Mouse (Mus musculus): ENCODE data around the gene Flot1. TPM values are rescaled to one million over a fixed set of nuclear protein-coding genes. Genes with fewer than 3 reads are reported as not detected.

Gene Flot1
- polyA plus RNA-seq, 1 experiment from 2014 or later: 104 TPM

DNA sequence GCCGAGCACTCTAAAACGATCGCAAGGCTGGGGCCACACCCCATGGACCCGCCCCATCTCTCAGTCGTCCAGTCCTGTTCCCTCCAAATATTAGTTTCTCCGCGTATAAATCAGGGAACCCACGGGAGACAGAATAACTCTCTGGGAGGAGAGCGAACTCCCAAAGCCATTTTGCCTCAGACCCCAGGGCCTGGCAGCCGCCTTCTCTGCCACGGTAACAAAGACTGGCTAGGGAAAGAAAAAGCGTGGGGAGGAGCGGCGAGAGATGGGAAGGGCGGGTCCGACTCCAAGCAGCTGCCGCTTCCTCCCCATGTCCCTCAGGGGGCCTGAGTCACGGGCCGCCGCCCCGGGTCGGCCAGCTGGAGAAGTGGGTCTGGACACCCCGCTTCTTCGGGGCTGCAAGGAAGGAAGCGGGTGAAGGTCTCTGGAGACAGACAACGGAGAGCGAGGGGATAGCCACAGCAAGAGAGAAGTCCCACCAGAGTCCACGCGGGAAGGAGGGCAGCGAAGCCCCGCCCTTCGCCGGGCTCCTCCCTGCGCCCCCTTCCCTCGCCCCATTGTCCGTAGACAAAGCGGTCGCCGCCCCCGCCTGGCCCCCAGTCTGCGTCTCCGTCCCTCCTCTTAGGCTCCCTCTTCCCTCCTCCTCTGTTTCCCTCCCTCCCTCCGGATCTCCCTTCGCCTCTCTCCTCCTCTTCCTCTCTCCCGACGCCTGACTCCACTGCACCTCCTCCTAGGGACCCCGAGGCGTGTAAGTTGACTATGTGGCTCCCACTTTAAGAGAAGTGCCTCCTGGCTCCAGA, 42.7 kb downstream of the Flot1 start, which contains the start of gene Ppp1r18:
Gene Ppp1r18 (plus strand): TSS at position 113 of the 800 bp plus-strand sequence.
- H3K4me2 ChIP-seq (ENCODE audit: low read length): peak within 1 kb of the TSS; percentile 95
- no peaks in the 10 kb centered on the region for H3K36me3 ChIP-seq (ENCODE audit: control insufficient read depth, insufficient read depth, low read length)
- peak within 1 kb of the TSS; percentile 85 for H3K9ac ChIP-seq (ENCODE audit: low read depth, low read length)
- 0% methylated on average over 47 of the region's 48 CpGs for WGBS
- H3K27me3 ChIP-seq (ENCODE audit: control insufficient read depth, insufficient read depth, low read depth, low read length): no peaks in the 10 kb centered on the region
- peaks cover 50% of the 10 kb centered on the region for H3K4me1 ChIP-seq (ENCODE audit: control insufficient read depth, insufficient read depth, low read length)
- no peaks in the 10 kb centered on the region for H3K9me3 ChIP-seq (replicated peaks; ENCODE audit: control insufficient read depth, low read length, poor library complexity, severe bottlenecking)
- peak within 1 kb of the TSS; percentile 95 for H3K27ac ChIP-seq (ENCODE audit: low read length)
- peak within 1 kb of the TSS; percentile 74 for H3K4me3 ChIP-seq (ENCODE audit: low read depth, low read length)
- ATAC-seq: peak; percentile 53

DNA sequence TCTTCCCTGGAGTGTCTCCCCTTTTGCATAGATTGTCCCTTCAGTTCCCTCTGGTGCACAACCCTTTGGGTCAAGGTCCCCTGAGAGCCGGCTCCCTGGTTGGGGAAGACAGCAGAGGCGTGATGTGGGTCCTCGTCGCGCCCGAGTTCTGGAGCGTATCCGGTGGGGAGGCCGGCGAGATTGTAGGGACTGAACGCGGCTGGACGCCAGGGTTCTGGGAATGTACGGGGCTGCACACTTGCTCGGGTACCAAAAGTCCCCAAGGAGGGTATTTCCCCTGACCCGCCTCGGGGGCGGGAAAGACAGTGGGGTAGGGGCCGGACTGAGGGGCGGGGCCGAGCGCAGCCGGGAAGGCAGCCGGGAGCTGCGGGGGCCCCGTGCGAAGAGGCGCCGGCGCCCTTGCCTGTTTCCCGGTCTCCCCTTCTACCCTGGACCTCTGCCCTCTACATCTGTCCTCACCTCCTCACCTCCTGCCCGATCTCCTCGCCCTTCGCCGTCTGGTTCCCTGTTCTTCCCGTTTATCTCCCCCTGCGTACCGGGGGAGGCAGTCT, 43.3 kb downstream of the Flot1 start:
- H3K9me3 ChIP-seq (replicated peaks; ENCODE audit: control insufficient read depth, low read length, poor library complexity, severe bottlenecking): no peaks in the 10 kb centered on the region; the same call in 1 of the 2 replicates
- H3K4me1 ChIP-seq (ENCODE audit: control insufficient read depth, insufficient read depth, low read length): peaks cover 50% of the 10 kb centered on the region
- peak; percentile 21 for ATAC-seq
- peak overlapping the region; percentile 95 for H3K27ac ChIP-seq (ENCODE audit: low read length)
- no peaks in the 10 kb centered on the region for H3K27me3 ChIP-seq (ENCODE audit: control insufficient read depth, insufficient read depth, low read depth, low read length)
- H3K9ac ChIP-seq (ENCODE audit: low read depth, low read length): peak overlapping the region; percentile 85
- H3K36me3 ChIP-seq (ENCODE audit: control insufficient read depth, insufficient read depth, low read length): no peaks in the 10 kb centered on the region; the same call in 1 of the 2 replicates
- peak overlapping the region; percentile 95 for H3K4me2 ChIP-seq (ENCODE audit: low read length)
- under 1% methylated on average over 24 of the region's 38 CpGs for WGBS
- peak overlapping the region; percentile 74 for H3K4me3 ChIP-seq (ENCODE audit: low read depth, low read length)

DNA sequence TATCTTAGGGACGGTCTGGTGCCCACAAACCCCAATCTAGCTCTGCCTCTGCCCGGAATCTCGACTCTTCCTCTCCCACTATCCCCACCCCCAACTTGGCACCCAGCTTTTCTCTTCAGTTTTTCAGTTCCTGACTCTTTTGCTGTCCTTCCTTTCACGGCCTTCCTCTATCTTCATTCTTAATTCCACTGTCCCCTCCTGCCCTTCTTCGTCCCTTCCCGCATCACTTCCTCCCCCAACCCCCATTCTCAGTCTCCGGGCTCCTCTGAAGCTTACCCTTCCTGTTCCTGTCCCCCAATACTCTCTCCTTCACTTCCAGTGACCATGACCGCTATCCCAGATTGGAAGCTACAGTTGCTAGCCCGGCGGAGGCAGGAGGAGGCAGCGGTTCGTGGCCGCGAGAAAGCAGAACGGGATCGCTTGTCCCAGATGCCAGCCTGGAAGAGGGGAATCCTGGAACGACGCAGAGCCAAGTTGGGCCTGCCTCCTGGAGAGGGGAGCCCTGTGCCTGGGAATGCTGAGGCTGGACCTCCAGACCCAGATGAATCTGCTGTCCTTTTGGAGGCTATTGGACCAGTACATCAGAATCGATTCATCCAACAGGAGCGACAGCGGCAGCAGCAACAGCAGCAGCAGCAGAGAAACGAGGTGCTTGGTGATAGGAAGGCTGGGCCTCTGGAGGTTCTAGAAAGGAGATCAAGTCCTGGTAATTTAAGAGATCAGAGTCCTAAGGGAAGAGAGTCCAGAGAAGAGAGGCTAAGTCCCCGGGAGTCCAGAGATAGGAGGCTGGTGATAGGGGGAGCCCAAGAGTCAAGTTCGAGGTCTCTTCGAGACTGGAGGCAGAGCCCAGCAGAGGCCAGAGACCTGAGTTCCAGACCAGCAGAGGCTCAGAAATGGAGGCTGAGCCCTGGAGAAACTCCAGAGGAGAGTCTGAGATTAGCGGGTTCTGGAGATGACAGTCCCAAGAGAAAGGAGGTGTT, 44.2 kb downstream of the Flot1 start:
- no peak; the same call in 1 of the 2 replicates for ATAC-seq
- Histone ChIP-seq H3K4me1 (ENCODE audit: control insufficient read depth, insufficient read depth, low read length) (peaks cover 49% of the 10 kb centered on the region), H3K4me2 (ENCODE audit: low read length) (peak overlapping the region; percentile 95), H3K27ac (ENCODE audit: low read length) (peak overlapping the region; percentile 95), H3K9ac (ENCODE audit: low read depth, low read length) (peak overlapping the region; percentile 85), H3K4me3 (ENCODE audit: low read depth, low read length) (peak overlapping the region; percentile 74), H3K27me3 (ENCODE audit: control insufficient read depth, insufficient read depth, low read depth, low read length) (no peaks in the 10 kb centered on the region), H3K9me3 (replicated peaks; ENCODE audit: control insufficient read depth, low read length, poor library complexity, severe bottlenecking) (no peaks in the 10 kb centered on the region; the same call in 1 of the 2 replicates), H3K36me3 (ENCODE audit: control insufficient read depth, insufficient read depth, low read length) (no peaks in the 10 kb centered on the region; the same call in 1 of the 2 replicates)
- 7% methylated on average over 26 of the region's 26 CpGs for WGBS

DNA sequence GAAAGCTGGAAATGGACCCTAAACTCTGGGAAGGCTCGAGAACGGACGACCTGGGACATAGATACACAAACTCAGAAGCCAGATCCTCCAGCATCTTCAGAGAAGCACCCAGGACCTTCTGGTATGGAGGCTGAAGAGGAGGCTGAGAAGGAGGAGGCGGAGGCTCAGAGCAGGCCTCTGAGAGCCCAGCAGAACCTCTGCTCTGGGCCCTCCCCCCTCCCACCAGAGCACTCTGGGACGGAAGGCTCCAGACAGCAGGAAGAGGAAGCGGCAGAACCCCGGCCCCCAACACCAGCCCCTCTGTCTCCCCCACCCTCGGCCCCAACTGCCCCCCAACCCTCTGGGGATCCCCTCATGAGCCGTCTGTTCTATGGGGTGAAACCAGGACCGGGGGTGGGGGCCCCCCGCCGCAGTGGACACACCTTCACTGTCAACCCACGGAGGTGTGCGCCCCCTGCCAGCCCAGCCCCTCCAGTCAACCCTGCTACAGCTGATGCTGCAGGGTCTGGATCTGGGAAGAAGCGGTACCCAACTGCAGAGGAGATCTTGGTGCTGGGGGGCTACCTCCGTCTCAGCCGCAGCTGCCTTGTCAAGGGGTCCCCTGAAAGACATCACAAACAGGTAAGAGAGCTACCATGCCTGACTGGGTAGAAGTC, 45.3 kb downstream of the Flot1 start:
- H3K4me1 ChIP-seq (ENCODE audit: control insufficient read depth, insufficient read depth, low read length): peaks cover 58% of the 10 kb centered on the region
- no peaks in the 10 kb centered on the region; the same call in 1 of the 2 replicates for H3K9me3 ChIP-seq (replicated peaks; ENCODE audit: control insufficient read depth, low read length, poor library complexity, severe bottlenecking)
- H3K27ac ChIP-seq (ENCODE audit: low read length): peak overlapping the region; percentile 95
- WGBS: 37% methylated on average over 15 of the region's 17 CpGs
- H3K27me3 ChIP-seq (ENCODE audit: control insufficient read depth, insufficient read depth, low read depth, low read length): no peaks in the 10 kb centered on the region
- peak overlapping the region; percentile 74 for H3K4me3 ChIP-seq (ENCODE audit: low read depth, low read length)
- no peaks in the 10 kb centered on the region; the same call in 1 of the 2 replicates for H3K36me3 ChIP-seq (ENCODE audit: control insufficient read depth, insufficient read depth, low read length)
- ATAC-seq: no peak
- H3K9ac ChIP-seq (ENCODE audit: low read depth, low read length): peak overlapping the region; percentile 85
- H3K4me2 ChIP-seq (ENCODE audit: low read length): peak overlapping the region; percentile 95

DNA sequence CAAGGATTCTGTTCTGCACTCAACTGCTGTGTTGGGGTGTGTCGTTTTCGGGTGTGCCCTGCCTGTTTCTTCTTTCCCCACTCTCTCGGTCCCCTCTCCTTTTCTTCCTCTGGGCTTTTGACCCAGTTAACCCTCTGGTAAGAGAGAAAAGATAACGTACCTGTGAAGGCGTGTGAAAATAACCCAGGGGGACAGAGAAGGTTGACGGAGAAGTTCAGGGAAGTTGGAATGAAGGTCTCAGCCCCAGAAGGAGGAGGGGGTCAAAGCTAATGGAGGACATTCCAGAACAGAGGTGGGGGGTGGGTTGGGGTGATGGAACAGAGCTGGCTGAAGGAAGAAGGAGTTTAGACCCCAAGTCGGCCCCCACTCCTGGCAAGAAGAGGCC, 45.9 kb downstream of the Flot1 start:
- peak overlapping the region; percentile 95; the same call in 1 of the 2 replicates for H3K27ac ChIP-seq (ENCODE audit: low read length)
- 4% methylated on average over 7 of the region's 7 CpGs for WGBS
- peak overlapping the region; percentile 85 for H3K9ac ChIP-seq (ENCODE audit: low read depth, low read length)
- H3K9me3 ChIP-seq (replicated peaks; ENCODE audit: control insufficient read depth, low read length, poor library complexity, severe bottlenecking): no peaks in the 10 kb centered on the region; the same call in 1 of the 2 replicates
- ATAC-seq: no peak
- H3K36me3 ChIP-seq (ENCODE audit: control insufficient read depth, insufficient read depth, low read length): no peaks in the 10 kb centered on the region; the same call in 1 of the 2 replicates
- peak overlapping the region; percentile 74 for H3K4me3 ChIP-seq (ENCODE audit: low read depth, low read length)
- peak overlapping the region; percentile 95 for H3K4me2 ChIP-seq (ENCODE audit: low read length)
- no peaks in the 10 kb centered on the region for H3K27me3 ChIP-seq (ENCODE audit: control insufficient read depth, insufficient read depth, low read depth, low read length)
- H3K4me1 ChIP-seq (ENCODE audit: control insufficient read depth, insufficient read depth, low read length): peaks cover 58% of the 10 kb centered on the region

DNA sequence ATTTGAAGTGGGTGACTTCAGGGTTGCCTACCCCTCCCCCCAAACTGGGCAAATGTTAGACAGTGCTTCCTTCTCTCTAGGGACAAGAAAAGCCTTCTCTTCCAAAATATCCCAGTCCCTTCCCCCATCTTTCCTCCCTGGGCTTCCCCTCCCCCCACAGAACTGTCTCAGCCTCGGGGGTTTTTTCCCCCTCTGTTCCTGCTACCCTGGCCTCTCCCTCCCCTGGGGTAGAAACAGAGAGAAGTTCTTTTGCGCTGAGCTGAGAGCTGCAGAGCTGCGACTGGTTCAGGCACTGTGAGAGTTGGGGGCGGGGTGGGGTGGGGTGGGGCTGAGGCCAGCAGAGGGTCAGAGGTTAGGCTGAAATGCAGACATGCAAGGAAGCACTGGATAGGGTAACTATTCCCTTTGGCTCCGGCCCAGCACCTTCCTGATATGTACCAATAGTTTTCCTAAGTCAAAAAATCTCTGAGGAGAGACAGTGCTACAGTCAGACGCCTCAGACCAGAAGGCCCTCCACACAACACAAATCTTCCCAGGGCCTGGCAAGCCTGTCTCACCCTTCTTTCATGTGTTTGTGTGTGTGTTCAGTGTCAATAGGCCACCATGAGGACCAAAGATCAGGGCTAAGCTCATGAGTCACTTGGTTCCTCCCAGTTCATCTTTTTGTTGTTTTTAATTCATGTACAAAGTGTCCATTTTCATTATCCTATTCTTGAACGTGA, 46.5 kb downstream of the Flot1 start:
- no peaks in the 10 kb centered on the region; the same call in 1 of the 2 replicates for H3K9me3 ChIP-seq (replicated peaks; ENCODE audit: control insufficient read depth, low read length, poor library complexity, severe bottlenecking)
- no peaks in the 10 kb centered on the region; the same call in 1 of the 2 replicates for H3K36me3 ChIP-seq (ENCODE audit: control insufficient read depth, insufficient read depth, low read length)
- no peak for ATAC-seq
- H3K4me2 ChIP-seq (ENCODE audit: low read length): peak overlapping the region; percentile 95
- H3K27me3 ChIP-seq (ENCODE audit: control insufficient read depth, insufficient read depth, low read depth, low read length): no peaks in the 10 kb centered on the region
- peak overlapping the region; percentile 85 for H3K9ac ChIP-seq (ENCODE audit: low read depth, low read length)
- H3K4me1 ChIP-seq (ENCODE audit: control insufficient read depth, insufficient read depth, low read length): peaks cover 57% of the 10 kb centered on the region
- 1% methylated on average over 7 of the region's 7 CpGs for WGBS
- H3K27ac ChIP-seq (ENCODE audit: low read length): peak overlapping the region; percentile 48; the same call in 1 of the 2 replicates
- peak overlapping the region; percentile 74 for H3K4me3 ChIP-seq (ENCODE audit: low read depth, low read length)

DNA sequence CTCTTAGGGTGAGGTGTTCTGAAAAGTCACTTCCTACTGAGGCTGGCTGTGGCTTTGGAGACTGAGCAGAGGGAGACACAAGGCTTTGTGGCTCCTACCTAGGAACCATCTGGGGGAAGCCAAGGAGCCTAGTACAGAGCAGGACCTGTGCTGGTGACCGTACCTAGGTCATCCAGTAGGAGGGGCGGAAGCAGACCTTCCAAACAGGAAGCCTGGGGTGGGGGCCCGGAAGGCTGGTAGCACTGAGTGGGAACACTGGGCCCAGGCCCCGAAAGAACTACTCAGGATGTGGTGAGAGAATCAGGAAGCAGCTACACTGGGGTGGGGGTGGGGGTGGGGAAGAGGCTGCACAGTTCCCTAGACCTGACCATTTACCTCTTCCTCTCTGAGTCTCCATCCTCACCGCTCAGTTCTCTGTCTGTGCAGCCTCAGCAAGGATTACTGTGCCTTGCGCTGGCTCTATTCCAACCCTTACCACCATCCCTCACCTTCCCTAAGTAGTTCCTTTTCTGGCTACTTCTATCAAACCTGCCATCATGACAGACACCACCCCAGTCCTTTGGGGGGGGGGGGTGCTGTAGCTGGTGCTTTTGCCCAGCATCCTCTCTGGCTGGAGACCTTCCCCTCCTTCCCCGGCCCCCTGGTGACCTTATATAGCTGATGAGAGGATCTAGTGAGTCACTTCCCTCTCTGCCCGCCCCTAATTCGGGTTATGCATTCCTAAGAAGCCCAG, 47.3 kb downstream of the Flot1 start:
- Histone ChIP-seq H3K9me3 (replicated peaks; ENCODE audit: control insufficient read depth, low read length, poor library complexity, severe bottlenecking) (no peaks in the 10 kb centered on the region; the same call in 1 of the 2 replicates), H3K9ac (ENCODE audit: low read depth, low read length) (peak overlapping the region; percentile 57), H3K27ac (ENCODE audit: low read length) (peak overlapping the region; percentile 54; the same call in 1 of the 2 replicates), H3K4me2 (ENCODE audit: low read length) (peak overlapping the region; percentile 95), H3K27me3 (ENCODE audit: control insufficient read depth, insufficient read depth, low read depth, low read length) (no peaks in the 10 kb centered on the region), H3K4me3 (ENCODE audit: low read depth, low read length) (peak overlapping the region; percentile 74), H3K4me1 (ENCODE audit: control insufficient read depth, insufficient read depth, low read length) (peaks cover 52% of the 10 kb centered on the region), H3K36me3 (ENCODE audit: control insufficient read depth, insufficient read depth, low read length) (peaks cover 4% of the 10 kb centered on the region)
- no peak for ATAC-seq
- 76% methylated on average over 9 of the region's 9 CpGs for WGBS
